Mouse (Mus musculus) bone marrow macrophage, adult 2 months (primary cell): ENCODE results near the gene Cenps. TPM values are rescaled to one million over a fixed set of nuclear protein-coding genes. Genes with fewer than 3 reads are reported as not detected.
"Not testable (repeated sequence)": the region's sequence is repeated elsewhere in the genome, so short reads cannot be mapped to it uniquely, and the experiment has no call there.

ENCODE experiments used
- H3K27ac ChIP-seq: 2 replicates; pipeline ENCODE4 v1.5.1; 2012; ENCODE audit warnings: low read depth, low read length; ENCODE audit not compliant: insufficient read depth
- H3K4me1 ChIP-seq: 2 replicates; pipeline ENCODE4 v1.6.1; 2012; ENCODE audit warnings: low read length; ENCODE audit not compliant: control insufficient read depth, insufficient read depth
- H3K4me3 ChIP-seq: 2 replicates; pipeline ENCODE4 v1.5.1; 2012; ENCODE audit warnings: mild to moderate bottlenecking, low read length, moderate library complexity; ENCODE audit not compliant: insufficient read depth
- CTCF ChIP-seq: IDR thresholded peaks from 2 replicates; pipeline ENCODE4 v1.5.1; 2012; ENCODE audit warnings: low read depth, mild to moderate bottlenecking, low read length, moderate library complexity
- POLR2A ChIP-seq: IDR thresholded peaks from 2 replicates; pipeline ENCODE4 v1.6.1; 2012; ENCODE audit warnings: mild to moderate bottlenecking, low read depth, low read length, borderline replicate concordance
- polyA plus RNA-seq: library from polyadenylated mRNA; stranded (reverse); fragments of >200 nt; gene quantifications from 2 replicates; pipeline ENCODE4 v1.2.4, GENCODE M21; 2012; ENCODE audit not compliant: missing spikeins, insufficient read depth, insufficient read length

Cenps gene
- polyA plus RNA-seq, 1 experiment = 7.3 TPM

- TF ChIP-seq CTCF (no peak), POLR2A (no peak)
- no peaks in the 10 kb centered on the region for H3K4me1 ChIP-seq
- H3K27ac ChIP-seq = no peak overlapping the region
- H3K4me3 ChIP-seq = no peak overlapping the region
These were observed 11.3 kb downstream of the Cenps start for GRCm38 (mm10) chr4:149126115-149126509.

- TF ChIP-seq POLR2A (no peak), CTCF (no peak)
- Histone ChIP-seq H3K4me1 (no peaks in the 10 kb centered on the region), H3K4me3 (no peak overlapping the region), H3K27ac (no peak overlapping the region)
These were observed 11.9 kb downstream of the Cenps start for GRCm38 (mm10) chr4:149125341-149126114.

GRCm38 (mm10) chr4:149123432-149123831, 14.0 kb downstream of the Cenps start:
- H3K27ac ChIP-seq = no peak overlapping the region
- no peak overlapping the region for H3K4me3 ChIP-seq
- H3K4me1 ChIP-seq = peaks cover 11% of the 10 kb centered on the region
- no peak for TF ChIP-seq POLR2A
- TF ChIP-seq CTCF = no peak

- H3K4me3 ChIP-seq = not testable (repeated sequence)
- Histone ChIP-seq H3K27ac (peak overlapping the region; percentile 14; the same call in 1 of the 2 replicates), H3K4me1 (peaks cover 11% of the 10 kb centered on the region)
These were observed 17.4 kb downstream of the Cenps start for GRCm38 (mm10) chr4:149119978-149120562.

- Histone ChIP-seq H3K27ac (no peak within 1 kb of the TSS), H3K4me1 (peaks cover 6% of the 10 kb centered on the region; the same call in 1 of the 2 replicates), H3K4me3 (peak within 1 kb of the TSS; percentile 86)
- no peak for TF ChIP-seq CTCF
- no peak for TF ChIP-seq POLR2A
These were observed 33.4 kb downstream of the Cenps start, which contains the start of gene Dffa for GRCm38 (mm10) chr4:149103875-149104561. Gene Dffa, plus strand, starts transcription at chr4:149104146.

- peaks cover 10% of the 10 kb centered on the region for H3K4me1 ChIP-seq
- no peak overlapping the region for H3K27ac ChIP-seq
- H3K4me3 ChIP-seq = no peak overlapping the region
- TF ChIP-seq CTCF (no peak), POLR2A (no peak)
These were observed 36.0 kb downstream of the Cenps start for GRCm38 (mm10) chr4:149101456-149101855.

- H3K4me1 ChIP-seq = peaks cover 12% of the 10 kb centered on the region
- not testable (repeated sequence) for H3K4me3 ChIP-seq, H3K27ac ChIP-seq
These were observed 37.0 kb downstream of the Cenps start for GRCm38 (mm10) chr4:149100449-149100848.

- Histone ChIP-seq H3K27ac (no peak within 1 kb of the TSS), H3K4me3 (peak within 1 kb of the TSS; percentile 90), H3K4me1 (peaks cover 7% of the 10 kb centered on the region)
- TF ChIP-seq CTCF = no peak
- TF ChIP-seq POLR2A = no peak
These were observed 37.9 kb downstream of the Cenps start, which contains the start of gene Pex14 for GRCm38 (mm10) chr4:149099369-149100017. Gene Pex14, minus strand, starts transcription at chr4:149099876.

GRCm38 (mm10) chr4:149098571-149098970, 38.9 kb downstream of the Cenps start:
- Histone ChIP-seq H3K27ac (no peak overlapping the region), H3K4me1 (peaks cover 7% of the 10 kb centered on the region), H3K4me3 (peak overlapping the region; percentile 90)
- TF ChIP-seq POLR2A (no peak), CTCF (no peak)

- Histone ChIP-seq H3K4me1 (peaks cover 7% of the 10 kb centered on the region), H3K27ac (no peak overlapping the region), H3K4me3 (peak overlapping the region; percentile 90)
- TF ChIP-seq POLR2A = no peak
- no peak for TF ChIP-seq CTCF
These were observed 39.5 kb downstream of the Cenps start for GRCm38 (mm10) chr4:149097956-149098355.
